Mouse (Mus musculus): ENCODE measurements at regions not wholly inside any gene's neighbourhood (a gene's known extent, or its start where the extent isn't known, plus 50 kb on each side); places are given as distances from the start of the nearest gene placed in this dataset.

GRCm38 (mm10) chr14:120661111-120661510 lies 182.9 kb downstream of the Rap2a start:
- DNase-seq (ENCODE audit: low spot score), result no peak

GRCm38 (mm10) chr14:120669665-120670064 lies 191.4 kb downstream of the Rap2a start:
- no peak for DNase-seq (ENCODE audit: low spot score)

DNA sequence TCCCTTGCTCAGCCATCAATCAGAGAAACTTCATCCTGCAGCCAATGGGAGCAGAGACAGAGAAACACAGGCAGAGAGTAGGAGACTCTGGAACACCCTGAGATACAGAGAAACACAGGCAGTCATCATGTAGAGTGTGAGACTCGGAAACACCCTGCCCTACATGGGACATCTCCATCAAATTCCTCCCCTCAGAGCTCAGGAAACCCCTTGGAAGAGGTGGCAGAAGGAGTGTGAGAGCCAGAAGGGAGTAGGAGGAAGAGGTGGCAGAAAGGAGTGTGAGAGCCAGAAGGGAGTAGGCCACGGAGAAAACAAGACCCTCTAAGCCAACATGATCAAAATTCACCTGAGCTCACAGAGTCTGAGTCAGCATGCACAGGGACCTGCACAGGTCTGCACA lies 197.5 kb downstream of the Rap2a start:
- DNase-seq (ENCODE audit: low spot score), result no peak

DNA sequence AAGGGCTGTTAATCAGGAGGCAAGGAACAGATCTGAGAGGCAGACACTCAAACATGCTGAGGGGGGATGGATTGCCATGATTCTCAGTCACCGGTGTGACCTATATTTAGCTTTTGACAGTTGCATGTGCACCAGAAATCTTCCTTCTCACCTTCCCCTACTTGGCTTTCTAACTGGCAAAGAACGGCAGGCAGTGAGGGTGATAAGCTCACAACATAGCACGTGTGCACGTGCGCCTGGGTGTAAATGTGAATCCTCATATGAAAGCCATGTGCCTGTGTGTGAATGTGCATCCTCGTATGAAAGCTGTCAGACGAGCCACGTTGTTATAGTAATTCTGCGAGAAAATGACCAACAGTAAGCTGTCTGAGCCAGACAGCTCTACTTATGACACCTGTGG lies 200.3 kb downstream of the Rap2a start:
- no peak for DNase-seq (ENCODE audit: low spot score)

GRCm38 (mm10) chr14:120679072-120679471 lies 200.8 kb downstream of the Rap2a start:
- no peak for DNase-seq (ENCODE audit: low spot score)

DNA sequence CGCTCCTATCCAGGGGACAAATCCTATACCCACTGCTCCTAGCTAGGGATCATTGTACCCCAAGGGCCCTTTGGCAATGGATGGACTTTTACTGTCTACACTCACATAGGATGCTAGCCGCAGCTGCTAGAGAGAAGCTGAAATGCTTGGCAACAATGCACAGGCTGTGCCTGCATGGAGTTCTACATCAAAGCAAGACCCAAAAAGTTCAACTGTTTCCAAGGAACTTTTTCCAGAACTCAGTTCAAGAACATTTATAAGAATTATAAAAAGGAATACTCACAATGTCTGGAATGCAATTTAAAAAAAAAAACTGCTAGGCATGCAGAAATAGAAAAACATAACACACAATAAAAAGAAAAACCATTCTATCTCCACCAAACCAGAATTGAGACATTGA lies 202.0 kb downstream of the Rap2a start:
- DNase-seq (ENCODE audit: low spot score), result no peak

- no peak for DNase-seq (ENCODE audit: low spot score)
These were observed 207.0 kb downstream of the Rap2a start for GRCm38 (mm10) chr14:120685263-120685662.

DNA sequence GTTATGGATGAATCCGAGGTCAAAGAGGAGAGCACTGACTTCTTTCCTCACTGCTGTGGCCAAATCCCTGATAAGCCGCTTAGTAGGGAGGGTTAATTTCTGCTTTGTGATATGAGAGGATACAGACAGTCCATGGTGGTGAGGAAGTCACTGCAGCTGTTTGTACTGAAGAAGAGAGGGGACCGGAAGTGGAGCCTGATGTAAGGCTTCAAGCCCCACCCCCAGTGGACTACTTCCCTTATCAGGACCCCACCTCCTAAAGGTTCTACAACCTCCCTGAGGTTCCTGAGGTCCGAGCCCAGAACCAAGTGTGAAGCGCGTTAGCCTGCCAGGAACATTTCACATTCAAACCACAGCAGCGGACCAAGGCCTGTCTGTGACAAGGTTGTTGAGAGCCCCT lies 207.6 kb downstream of the Rap2a start:
- no peak for DNase-seq (ENCODE audit: low spot score)

DNA sequence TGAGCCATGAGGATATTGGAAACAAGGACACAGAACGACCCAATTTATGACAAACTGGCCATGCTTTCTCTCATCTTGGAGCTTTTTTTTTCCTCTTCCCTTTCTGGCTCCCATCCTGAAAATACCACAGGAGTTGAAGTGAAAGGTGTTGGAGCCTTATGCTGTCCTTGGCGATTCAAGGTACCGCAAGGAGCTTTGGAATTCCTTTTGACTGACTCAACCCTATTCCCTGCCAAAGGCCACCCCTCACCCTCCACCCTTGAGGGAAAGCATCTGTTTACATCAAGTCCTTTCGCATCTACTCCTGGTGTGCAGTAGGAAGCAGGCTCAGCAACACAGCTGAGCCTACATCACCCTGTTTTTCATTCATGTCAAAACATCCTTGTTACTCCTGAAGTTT lies 208.5 kb downstream of the Rap2a start:
- no peak for DNase-seq (ENCODE audit: low spot score)

DNA sequence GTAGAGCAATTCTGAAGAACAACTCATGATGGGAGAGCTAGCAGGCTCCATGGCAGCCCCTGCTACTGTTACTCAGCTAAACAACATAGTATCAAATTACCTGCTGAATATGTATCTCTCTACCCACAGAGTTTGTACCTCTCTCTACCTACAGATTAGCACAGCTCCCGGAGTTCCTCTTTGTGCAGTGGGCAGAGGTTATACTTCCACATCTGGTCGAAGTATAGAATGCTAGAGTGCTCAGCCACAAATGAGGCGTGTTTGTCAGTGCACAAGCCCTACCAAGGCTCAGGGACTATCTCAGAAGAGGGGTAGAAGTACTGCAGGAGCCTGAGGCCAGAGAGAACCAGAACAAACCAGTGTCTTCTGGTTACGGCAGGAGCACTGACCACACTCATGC lies 211.6 kb upstream of the Ipo5 start:
- no peak for DNase-seq (ENCODE audit: low spot score)

DNA sequence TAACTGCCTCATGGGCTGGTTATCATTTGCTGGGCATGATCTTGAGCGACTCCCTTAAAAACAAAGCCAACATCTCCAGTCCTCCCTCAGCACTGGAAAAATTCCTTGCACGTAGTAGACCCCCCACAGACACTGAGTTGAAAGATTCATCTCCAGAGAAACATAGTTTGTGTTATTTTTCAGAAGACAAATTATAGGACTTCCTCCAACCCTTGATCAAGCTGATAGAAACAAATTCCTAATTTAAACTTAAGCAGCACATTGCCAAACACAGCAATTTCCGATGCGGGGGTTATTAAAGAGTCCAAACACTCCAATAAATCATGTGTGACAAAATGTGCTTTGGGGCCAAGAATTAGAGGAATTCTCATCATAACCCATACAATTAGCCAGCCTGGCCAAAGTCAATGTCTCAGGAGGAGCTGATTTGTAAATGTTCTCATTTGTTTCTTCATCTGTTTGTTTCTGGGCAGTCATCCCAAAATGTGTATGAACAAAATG lies 205.7 kb upstream of the Ipo5 start:
- no peak for DNase-seq (ENCODE audit: low spot score)

- DNase-seq (ENCODE audit: low spot score), result no peak
These were observed 200.2 kb upstream of the Ipo5 start for GRCm38 (mm10) chr14:120710782-120711181.

- no peak for DNase-seq (ENCODE audit: low spot score)
These were observed 190.3 kb upstream of the Ipo5 start for GRCm38 (mm10) chr14:120720464-120721445.

DNA sequence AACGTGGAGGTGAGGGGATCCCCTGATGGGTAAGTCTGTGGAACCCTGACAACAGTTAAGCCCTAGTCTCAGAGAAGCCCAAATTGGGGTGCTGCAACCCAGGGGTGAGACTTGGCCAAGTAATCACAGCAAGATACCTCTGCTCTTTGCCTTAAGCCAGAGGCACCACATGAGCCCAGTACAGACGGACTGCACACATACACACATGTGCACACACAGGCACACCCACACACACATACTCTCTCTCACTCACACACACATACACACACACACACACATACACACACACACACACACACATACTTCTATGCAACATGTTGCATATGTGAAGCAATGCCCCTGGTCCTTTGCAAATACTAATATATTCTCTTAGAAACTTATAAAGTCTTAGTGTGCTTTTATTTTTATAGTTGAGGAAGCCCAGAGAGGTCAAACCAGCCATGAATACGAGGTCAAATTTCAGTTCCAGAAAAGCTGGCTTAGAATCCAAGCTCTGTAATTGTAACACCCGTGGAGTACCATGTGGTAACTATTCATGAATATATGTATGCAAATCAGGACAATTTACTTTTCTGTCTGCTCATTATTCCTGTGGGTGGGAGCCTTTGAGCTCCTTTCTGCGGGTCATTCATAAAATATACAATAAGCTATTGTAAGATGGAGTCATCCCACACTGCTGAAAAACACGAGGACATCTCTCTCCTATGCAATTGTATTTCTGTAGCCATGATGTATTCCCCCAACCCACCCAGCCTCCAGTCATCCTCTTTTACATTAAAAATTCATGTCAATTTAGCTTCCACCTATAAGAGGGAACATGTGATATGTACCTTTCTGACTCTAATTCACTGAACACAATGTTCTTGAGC lies 189.2 kb upstream of the Ipo5 start:
- no peak for DNase-seq (ENCODE audit: low spot score)

- DNase-seq (ENCODE audit: low spot score), result no peak
These were observed 188.4 kb upstream of the Ipo5 start for GRCm38 (mm10) chr14:120722546-120723112.

GRCm38 (mm10) chr14:120728107-120728506 lies 182.9 kb upstream of the Ipo5 start:
- no peak for DNase-seq (ENCODE audit: low spot score)

- no peak for DNase-seq (ENCODE audit: low spot score)
These were observed 180.8 kb upstream of the Ipo5 start for GRCm38 (mm10) chr14:120730226-120730625.

- no peak for DNase-seq (ENCODE audit: low spot score)
These were observed 179.2 kb upstream of the Ipo5 start for GRCm38 (mm10) chr14:120731679-120732281.

- no peak for DNase-seq (ENCODE audit: low spot score)
These were observed 178.5 kb upstream of the Ipo5 start for GRCm38 (mm10) chr14:120732400-120733138.

DNA sequence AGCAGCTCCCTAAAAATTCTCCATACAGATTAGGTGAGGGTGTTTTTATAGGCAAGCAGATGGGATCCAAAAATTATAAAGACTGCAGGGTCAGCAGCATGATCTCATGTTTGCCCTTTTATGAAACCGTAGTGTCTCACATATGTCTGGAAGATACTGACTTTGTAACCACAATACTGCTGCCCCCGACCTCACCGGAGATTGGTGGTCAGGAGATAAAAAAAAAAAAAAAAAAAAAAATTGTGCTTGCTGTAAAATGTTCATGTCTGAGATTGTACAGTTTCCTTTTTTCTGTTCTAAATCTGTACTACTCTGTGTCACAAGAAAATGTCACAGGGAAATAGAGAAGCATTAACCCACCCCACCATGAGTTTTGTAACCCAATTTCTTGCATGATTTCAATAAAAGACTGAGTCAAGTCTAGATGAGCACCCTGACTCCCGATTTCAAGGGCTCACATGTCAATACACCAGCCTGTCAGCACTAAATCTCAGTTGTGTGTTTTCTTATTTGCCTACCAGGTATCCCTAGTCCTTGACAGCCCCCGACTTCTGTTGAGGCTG lies 169.5 kb upstream of the Ipo5 start:
- DNase-seq (ENCODE audit: low spot score), result no peak

- no peak for DNase-seq (ENCODE audit: low spot score)
These were observed 157.0 kb upstream of the Ipo5 start for GRCm38 (mm10) chr14:120754011-120754410.

Measured in heart, adult 8-10 months (tissue).